Mouse (Mus musculus) midbrain, embryonic 11.5 days (tissue): ENCODE data around the gene Itga8. TPM values are rescaled to one million over a fixed set of nuclear protein-coding genes. Genes with fewer than 3 reads are reported as not detected.

Experiments
- ATAC-seq: fragments of 200-750 bp; cut with Nextera tagmentation; 2 replicates; pipeline ENCODE4 v1.8.0; 2017; ENCODE audit warnings: moderate TSS enrichment, moderate library complexity; ENCODE audit not compliant: low FRiP score
- DNase-seq: peaks from one replicate; pipeline ENCODE4 v3.0.0; 2015; ENCODE audit warnings: low spot score; ENCODE audit errors: missing footprints
- H3K27ac ChIP-seq: fragments of 300-500 bp; sonication (generic); 2 replicates; pipeline ENCODE4 v1.5.1; 2014; ENCODE audit warnings: low read depth, low read length
- H3K27me3 ChIP-seq: fragments of 300-500 bp; sonication (generic); 2 replicates; pipeline ENCODE4 v1.6.1; 2014; ENCODE audit warnings: mild to moderate bottlenecking, low read length, moderate library complexity, mixed read lengths; ENCODE audit not compliant: control insufficient read depth, insufficient read depth
- H3K36me3 ChIP-seq: fragments of 300-500 bp; sonication (generic); 2 replicates; pipeline ENCODE4 v1.6.1; 2014; ENCODE audit warnings: mild to moderate bottlenecking, low read length, moderate library complexity, mixed read lengths; ENCODE audit not compliant: control insufficient read depth, insufficient read depth
- H3K4me1 ChIP-seq: fragments of 300-500 bp; sonication (generic); 2 replicates; pipeline ENCODE4 v1.6.1; 2014; ENCODE audit warnings: low read length; ENCODE audit not compliant: control insufficient read depth, insufficient read depth
- H3K4me2 ChIP-seq: fragments of 300-500 bp; sonication (generic); 2 replicates; pipeline ENCODE4 v1.6.1; 2014; ENCODE audit warnings: mild to moderate bottlenecking, moderate library complexity
- H3K4me3 ChIP-seq: fragments of 300-500 bp; sonication (generic); 2 replicates; pipeline ENCODE4 v1.5.1; 2014; ENCODE audit warnings: low read depth, low read length
- H3K9ac ChIP-seq: fragments of 300-500 bp; sonication (generic); 2 replicates; pipeline ENCODE4 v1.6.1; 2014; ENCODE audit warnings: low read length
- H3K9me3 ChIP-seq: fragments of 300-500 bp; sonication (generic); 2 replicates; pipeline ENCODE4 v1.6.1; 2016; ENCODE audit warnings: low read length; ENCODE audit not compliant: control insufficient read depth
- whole genome bisulfite sequencing: fragments of 180-500 bp; shearing (Covaris S2); extraction: QIAGEN DNeasy Blood & Tissue Kit; methylation state at CpG from one replicate; pipeline ENCODE4 v1.1.7; 2014; 5-methylcytosine and 5-hydroxymethylcytosine counted together
- polyA plus RNA-seq: library from polyadenylated mRNA; unstranded; fragments of >200 nt; fragmentation: Nextera tagmentation; extraction: Ambion mirVana; gene quantifications from 2 replicates; pipeline ENCODE4 v1.2.1, GENCODE M21; 2014

The Itga8 gene
- 2.9 and 3.4 TPM in 2 replicates for polyA plus RNA-seq

- H3K36me3 ChIP-seq: no peaks in the 10 kb centered on the region
- H3K4me2 ChIP-seq: peak within 1 kb of the TSS; percentile 90
- under 1% methylated on average over 54 of the region's 56 CpGs for WGBS
- peaks cover 11% of the 10 kb centered on the region for H3K27me3 ChIP-seq
- peak; percentile 98 for ATAC-seq
- peak; percentile 99 for DNase-seq
- H3K9me3 ChIP-seq: no peaks in the 10 kb centered on the region
- H3K9ac ChIP-seq: peak within 1 kb of the TSS; percentile 70
- H3K4me3 ChIP-seq: peak within 1 kb of the TSS; percentile 50
- no peaks in the 10 kb centered on the region for H3K4me1 ChIP-seq
- no peak within 1 kb of the TSS for H3K27ac ChIP-seq
These were observed at the start of gene Itga8 for GRCm38 (mm10) chr2:12301431-12302170. TSS of gene Itga8 (minus strand) at chr2:12301922.

GRCm38 (mm10) chr2:12348914-12349313 is 47.2 kb upstream of the Itga8 start:
- no peak overlapping the region for H3K4me2 ChIP-seq
- H3K9me3 ChIP-seq: no peaks in the 10 kb centered on the region
- H3K36me3 ChIP-seq: no peaks in the 10 kb centered on the region
- ATAC-seq (no peak), DNase-seq (no peak)
- no peak overlapping the region for H3K4me3 ChIP-seq
- H3K27me3 ChIP-seq: no peaks in the 10 kb centered on the region
- no peak overlapping the region for H3K9ac ChIP-seq
- no peak overlapping the region for H3K27ac ChIP-seq
- H3K4me1 ChIP-seq: no peaks in the 10 kb centered on the region
- WGBS: 94% methylated on average over 2 of the region's 2 CpGs

- 71% methylated on average over 2 of the region's 2 CpGs for WGBS
- H3K27ac ChIP-seq: no peak overlapping the region
- no peak overlapping the region for H3K9ac ChIP-seq
- no peak overlapping the region for H3K4me3 ChIP-seq
- H3K4me1 ChIP-seq: peaks cover 8% of the 10 kb centered on the region
- DNase-seq (no peak), ATAC-seq (no peak)
- no peaks in the 10 kb centered on the region for H3K27me3 ChIP-seq
- no peak overlapping the region for H3K4me2 ChIP-seq
- H3K36me3 ChIP-seq: no peaks in the 10 kb centered on the region
- no peaks in the 10 kb centered on the region for H3K9me3 ChIP-seq
These were observed 30.2 kb upstream of the Itga8 start for GRCm38 (mm10) chr2:12331962-12332361.

GRCm38 (mm10) chr2:12329620-12330019 is 27.9 kb upstream of the Itga8 start:
- no peak overlapping the region for H3K4me2 ChIP-seq
- no peak for DNase-seq
- no peak overlapping the region for H3K4me3 ChIP-seq
- no peaks in the 10 kb centered on the region for H3K36me3 ChIP-seq
- H3K9ac ChIP-seq: no peak overlapping the region
- no peaks in the 10 kb centered on the region for H3K27me3 ChIP-seq
- ATAC-seq: no peak
- H3K4me1 ChIP-seq: peaks cover 8% of the 10 kb centered on the region
- H3K9me3 ChIP-seq: no peaks in the 10 kb centered on the region
- no peak overlapping the region for H3K27ac ChIP-seq
- 68% methylated on average over 2 of the region's 2 CpGs for WGBS

GRCm38 (mm10) chr2:12329068-12329407 is 27.3 kb upstream of the Itga8 start:
- no peak overlapping the region for H3K4me2 ChIP-seq
- no peaks in the 10 kb centered on the region for H3K27me3 ChIP-seq
- H3K27ac ChIP-seq: no peak overlapping the region
- peaks cover 8% of the 10 kb centered on the region for H3K4me1 ChIP-seq
- no peak overlapping the region for H3K4me3 ChIP-seq
- DNase-seq (no peak), ATAC-seq (no peak)
- H3K9ac ChIP-seq: no peak overlapping the region
- 55% methylated on average over 5 of the region's 5 CpGs for WGBS
- H3K9me3 ChIP-seq: no peaks in the 10 kb centered on the region
- H3K36me3 ChIP-seq: no peaks in the 10 kb centered on the region

- ATAC-seq: peak; percentile 53
- Histone ChIP-seq H3K9me3 (no peaks in the 10 kb centered on the region), H3K36me3 (no peaks in the 10 kb centered on the region), H3K27me3 (no peaks in the 10 kb centered on the region), H3K4me1 (peaks cover 8% of the 10 kb centered on the region), H3K4me3 (no peak overlapping the region), H3K9ac (peak overlapping the region; percentile 22; the same call in 1 of the 2 replicates), H3K4me2 (peak overlapping the region; percentile 42; the same call in 1 of the 2 replicates), H3K27ac (no peak overlapping the region)
- 20% methylated on average over 8 of the region's 8 CpGs for WGBS
- DNase-seq: peak; percentile 85
These were observed 26.8 kb upstream of the Itga8 start for GRCm38 (mm10) chr2:12328355-12329067.

GRCm38 (mm10) chr2:12327691-12328354 is 26.1 kb upstream of the Itga8 start:
- Histone ChIP-seq H3K4me1 (peaks cover 8% of the 10 kb centered on the region), H3K4me2 (peak overlapping the region; percentile 42), H3K36me3 (no peaks in the 10 kb centered on the region), H3K27me3 (no peaks in the 10 kb centered on the region), H3K27ac (no peak overlapping the region), H3K9ac (no peak overlapping the region), H3K9me3 (no peaks in the 10 kb centered on the region), H3K4me3 (peak overlapping the region; percentile 23; the same call in 1 of the 2 replicates)
- WGBS: 29% methylated on average over 11 of the region's 11 CpGs
- peak; percentile 88 for DNase-seq
- ATAC-seq: peak; percentile 47

- Histone ChIP-seq H3K36me3 (no peaks in the 10 kb centered on the region), H3K4me2 (peak overlapping the region; percentile 42), H3K9me3 (no peaks in the 10 kb centered on the region), H3K9ac (peak overlapping the region; percentile 21; the same call in 1 of the 2 replicates), H3K4me1 (peaks cover 8% of the 10 kb centered on the region), H3K27ac (no peak overlapping the region), H3K4me3 (peak overlapping the region; percentile 23; the same call in 1 of the 2 replicates), H3K27me3 (no peaks in the 10 kb centered on the region)
- WGBS: 12% methylated on average over 10 of the region's 10 CpGs
- DNase-seq (peak; percentile 95), ATAC-seq (peak; percentile 84)
These were observed 25.5 kb upstream of the Itga8 start for GRCm38 (mm10) chr2:12327216-12327615.

- H3K4me1 ChIP-seq: peaks cover 8% of the 10 kb centered on the region
- no peak overlapping the region for H3K4me2 ChIP-seq
- no peaks in the 10 kb centered on the region for H3K27me3 ChIP-seq
- H3K4me3 ChIP-seq: no peak overlapping the region
- no peak overlapping the region for H3K9ac ChIP-seq
- ATAC-seq (no peak), DNase-seq (no peak)
- WGBS: 82% methylated on average over 2 of the region's 2 CpGs
- H3K9me3 ChIP-seq: no peaks in the 10 kb centered on the region
- no peak overlapping the region for H3K27ac ChIP-seq
- no peaks in the 10 kb centered on the region for H3K36me3 ChIP-seq
These were observed 24.1 kb upstream of the Itga8 start for GRCm38 (mm10) chr2:12325868-12326267.
